Mouse (Mus musculus): ENCODE data around the gene Rbm12b1.
A peak's percentile ranks its signal among the peaks of the same experiment; 100 is the strongest.
"Not testable (repeated sequence)": the region's sequence is repeated elsewhere in the genome, so short reads cannot be mapped to it uniquely, and the experiment has no call there.

The Rbm12b1 gene

GRCm38 (mm10) chr4:12140141-12140567 lies at the start of gene Rbm12b1:
TSS of gene Rbm12b1 (plus strand) at chr4:12140264.
- peak; percentile 80 for DNase-seq

- peak; percentile 6 for DNase-seq
Measured at GRCm38 (mm10) chr4:12140592-12141062, 563 bp downstream of the Rbm12b1 start.

- not testable (repeated sequence) for DNase-seq
Measured at GRCm38 (mm10) chr4:12141516-12141915, 1.5 kb downstream of the Rbm12b1 start.

GRCm38 (mm10) chr4:12147660-12148059 lies 7.6 kb downstream of the Rbm12b1 start:
- no peak for DNase-seq

GRCm38 (mm10) chr4:12170986-12171317 lies 30.9 kb downstream of the Rbm12b1 start:
- no peak for DNase-seq

- peak; percentile 59 for DNase-seq
Measured at GRCm38 (mm10) chr4:12171318-12172091, 31.4 kb downstream of the Rbm12b1 start, which contains the start of gene Fam92a. TSS of gene Fam92a (minus strand) at chr4:12172015.

GRCm38 (mm10) chr4:12178992-12179391 lies 38.9 kb downstream of the Rbm12b1 start:
- no peak for DNase-seq

All from thymus, postnatal 25 days (tissue).